Mouse (Mus musculus): Measurements from ENCODE around the gene Cic.

The Cic gene

GRCm38 (mm10) chr7:25267301-25267750 lies at the start of gene Cic:
Gene Cic (plus strand): TSS chr7:25267704.
- DNase-seq (ENCODE audit: low read depth, low spot score) = peak; percentile 100

DNA sequence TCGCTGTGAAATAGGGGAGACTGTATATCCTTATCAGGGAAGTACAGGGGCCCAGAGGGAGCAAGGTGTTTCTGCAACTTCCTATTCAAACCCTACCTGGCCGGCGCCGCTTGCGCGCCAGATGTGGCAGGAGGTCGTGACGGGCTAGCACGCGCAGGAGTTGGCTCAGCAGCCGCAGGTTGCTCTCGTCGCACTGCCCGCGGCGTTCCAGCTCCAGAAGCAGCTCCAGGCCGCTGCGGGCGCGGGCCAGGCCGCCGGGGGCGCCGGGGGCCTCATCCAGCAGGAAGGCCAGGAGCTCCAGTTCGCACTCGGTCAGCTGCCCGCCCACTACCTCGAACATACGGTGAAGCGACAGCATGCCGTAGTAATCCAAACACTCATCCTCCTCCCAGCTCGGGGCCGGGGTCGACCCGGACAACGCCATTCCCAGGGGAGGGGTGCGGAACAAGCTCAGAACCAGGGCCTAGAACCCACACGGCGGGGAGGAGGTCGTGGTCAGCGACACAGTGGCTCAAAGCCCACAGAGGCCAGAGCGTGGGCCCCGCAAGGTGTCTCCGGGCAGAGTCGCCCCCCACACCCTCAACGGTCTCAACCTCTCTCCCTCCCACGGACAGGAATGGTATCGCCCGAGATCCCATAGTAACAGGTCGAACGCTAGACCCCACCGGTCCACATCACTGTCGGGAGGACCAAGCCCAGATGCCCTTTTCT lies 48.6 kb upstream of the Cic start:
- peak; percentile 59 for DNase-seq (ENCODE audit: low read depth, low spot score)

GRCm38 (mm10) chr7:25219416-25219750 lies 48.1 kb upstream of the Cic start:
- no peak for DNase-seq (ENCODE audit: low read depth, low spot score)

DNA sequence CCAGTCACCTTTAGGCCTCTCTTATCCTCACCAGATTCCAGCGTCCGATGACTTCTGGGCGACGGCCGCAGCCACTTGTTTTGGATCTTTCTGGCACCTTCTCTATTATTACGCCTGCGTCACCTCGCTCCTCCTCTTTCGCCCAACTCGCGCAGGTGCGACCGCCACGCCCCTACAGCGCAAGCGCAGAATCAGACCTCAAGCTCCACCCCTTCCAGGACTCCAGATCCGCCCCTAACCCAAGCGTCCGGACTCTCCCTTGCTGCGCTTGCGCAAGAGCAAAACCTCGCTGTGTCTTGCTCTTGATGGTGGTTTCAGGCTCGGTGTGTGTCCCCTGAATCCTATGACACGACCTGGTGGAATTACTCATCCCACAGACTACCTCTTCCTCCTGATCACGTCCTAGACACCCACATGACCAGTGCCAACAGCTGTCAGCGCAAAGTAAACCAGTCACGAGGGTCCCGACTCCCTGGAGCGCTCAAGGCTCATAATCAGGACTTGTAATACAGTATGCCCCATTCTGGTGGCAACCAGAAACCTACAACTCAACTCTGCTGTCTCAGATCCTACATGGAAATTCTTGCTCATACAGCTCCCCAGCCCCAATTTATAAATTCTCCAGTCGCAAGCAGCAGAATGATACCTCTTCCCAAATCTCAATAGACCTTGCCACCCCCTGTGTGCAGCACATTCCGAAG lies 47.6 kb upstream of the Cic start:
- DNase-seq (ENCODE audit: low read depth, low spot score) = peak; percentile 98

DNA sequence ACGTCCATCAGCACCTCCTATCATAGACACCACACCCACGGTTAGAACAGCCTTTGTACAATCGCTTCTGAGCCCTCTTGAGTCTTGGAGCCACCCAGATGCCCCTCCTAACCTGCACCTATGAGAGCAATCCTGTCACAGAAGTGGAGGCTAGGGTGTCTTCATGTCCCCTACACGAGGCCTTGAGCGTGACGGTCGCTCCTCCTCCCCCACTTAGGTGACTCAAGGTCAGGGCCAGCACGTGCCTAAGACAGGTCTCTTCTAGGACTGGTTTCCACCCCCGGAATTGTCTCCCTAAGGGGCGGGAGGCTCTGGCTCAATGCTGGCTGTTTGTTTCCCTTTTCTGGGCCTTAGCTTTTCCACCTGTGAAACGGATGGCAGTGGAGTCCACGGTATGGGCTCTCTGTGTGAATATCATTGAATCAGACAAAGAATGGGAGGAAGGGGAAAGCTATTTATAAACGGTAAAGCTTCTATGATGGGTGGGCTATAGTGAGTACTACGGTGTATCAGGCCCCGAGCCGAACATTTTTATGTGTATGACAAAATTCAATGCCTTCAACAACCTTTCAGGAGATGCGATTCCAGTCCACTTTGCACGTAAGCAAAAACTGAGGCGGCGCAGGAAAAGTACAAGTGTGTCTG lies 46.9 kb upstream of the Cic start, which contains the start of gene Dedd2:
TSS of gene Dedd2 (minus strand) at position 159 of the 645 bp plus-strand sequence.
- peak; percentile 57 for DNase-seq (ENCODE audit: low read depth, low spot score)

GRCm38 (mm10) chr7:25221102-25221883 lies 46.2 kb upstream of the Cic start, which contains the start of gene Zfp526:
Gene Zfp526 (plus strand): TSS chr7:25221425.
- peak; percentile 98 for DNase-seq (ENCODE audit: low read depth, low spot score)

- no peak for DNase-seq (ENCODE audit: low read depth, low spot score)
These were observed 45.1 kb upstream of the Cic start for GRCm38 (mm10) chr7:25222275-25222967.

GRCm38 (mm10) chr7:25227523-25228300 lies 39.8 kb upstream of the Cic start:
- no peak for DNase-seq (ENCODE audit: low read depth, low spot score)

DNA sequence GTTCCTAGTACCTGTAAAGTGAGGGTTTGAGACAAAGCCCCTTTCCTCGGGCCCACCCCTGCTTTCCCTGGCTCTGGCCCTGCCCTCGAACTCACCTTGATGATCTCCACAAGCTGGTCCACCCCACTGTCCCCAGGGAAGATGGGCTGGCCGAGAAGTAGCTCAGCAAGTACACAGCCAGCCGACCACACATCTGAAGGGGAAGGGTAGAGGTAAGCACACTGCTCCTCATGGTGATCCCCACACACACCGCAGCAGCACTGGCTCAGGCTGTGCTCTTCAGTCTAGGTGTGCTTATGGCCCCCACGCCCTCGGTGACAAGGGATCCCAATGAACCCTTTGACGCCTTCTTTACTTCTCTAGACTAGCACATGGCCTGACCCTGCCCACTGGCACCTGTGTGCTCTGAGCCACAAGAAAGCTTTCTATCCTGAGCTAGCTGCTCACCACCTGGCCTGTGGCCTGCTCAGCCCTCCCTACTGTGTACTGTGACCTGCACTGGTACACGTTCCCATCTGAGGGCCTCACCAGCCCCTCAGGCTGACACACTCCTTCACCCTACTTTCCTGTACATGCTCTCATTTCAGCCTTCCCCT lies 36.7 kb upstream of the Cic start:
- no peak for DNase-seq (ENCODE audit: low read depth, low spot score)

DNA sequence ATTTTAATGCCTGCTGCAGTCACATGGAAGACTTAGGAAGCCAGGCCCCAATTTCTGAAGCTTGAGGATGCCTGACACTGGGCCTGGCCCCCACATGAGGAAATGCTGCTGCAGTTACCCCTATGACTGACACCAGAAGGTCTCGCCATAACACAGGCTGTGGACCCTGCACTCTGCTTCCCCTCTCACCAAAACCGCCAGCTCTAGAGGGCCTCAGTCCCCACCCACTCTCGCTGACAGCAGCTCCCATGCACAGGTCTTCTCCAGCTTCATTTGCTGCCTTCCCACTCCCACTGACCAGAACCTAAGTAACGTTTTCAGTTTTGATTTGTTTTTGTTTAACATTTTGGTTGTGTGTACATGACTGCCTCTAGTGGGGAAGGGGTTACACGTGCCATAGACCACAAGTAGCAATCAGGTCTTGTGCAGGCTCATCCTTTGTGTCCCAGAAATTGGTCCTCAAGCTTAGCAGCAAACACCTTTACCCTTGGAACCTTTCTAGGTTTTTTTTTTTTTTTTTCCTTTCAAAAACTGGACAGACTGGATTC lies 35.3 kb upstream of the Cic start:
- peak; percentile 43 for DNase-seq (ENCODE audit: low read depth, low spot score)

GRCm38 (mm10) chr7:25233061-25233460 lies 34.4 kb upstream of the Cic start:
- no peak for DNase-seq (ENCODE audit: low read depth, low spot score)

DNA sequence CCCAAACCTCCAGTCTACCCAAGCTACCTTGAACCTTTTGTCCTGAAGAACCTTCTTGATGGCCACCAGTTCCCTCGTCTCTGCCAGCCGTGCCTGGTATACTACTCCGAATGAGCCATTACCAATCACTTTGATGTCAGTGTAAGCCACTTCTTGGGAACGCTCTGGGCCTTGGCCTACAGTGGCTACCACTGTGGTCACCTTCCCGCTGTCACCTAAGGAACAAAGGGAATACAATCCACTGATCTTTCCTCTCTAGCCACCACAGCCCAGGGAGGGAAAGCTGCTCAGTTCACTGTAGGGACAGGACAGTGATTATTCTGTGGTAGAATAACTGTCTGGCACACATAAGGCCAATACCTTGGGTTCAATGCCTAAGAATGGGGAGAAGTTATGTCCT lies 32.0 kb upstream of the Cic start:
- DNase-seq (ENCODE audit: low read depth, low spot score) = no peak

GRCm38 (mm10) chr7:25237249-25238014 lies 30.1 kb upstream of the Cic start, which contains the start of gene Gsk3a:
Gene Gsk3a (minus strand): TSS chr7:25237851.
- peak; percentile 96 for DNase-seq (ENCODE audit: low read depth, low spot score)

GRCm38 (mm10) chr7:25238015-25238706 lies 29.3 kb upstream of the Cic start:
- peak; percentile 96 for DNase-seq (ENCODE audit: low read depth, low spot score)

DNA sequence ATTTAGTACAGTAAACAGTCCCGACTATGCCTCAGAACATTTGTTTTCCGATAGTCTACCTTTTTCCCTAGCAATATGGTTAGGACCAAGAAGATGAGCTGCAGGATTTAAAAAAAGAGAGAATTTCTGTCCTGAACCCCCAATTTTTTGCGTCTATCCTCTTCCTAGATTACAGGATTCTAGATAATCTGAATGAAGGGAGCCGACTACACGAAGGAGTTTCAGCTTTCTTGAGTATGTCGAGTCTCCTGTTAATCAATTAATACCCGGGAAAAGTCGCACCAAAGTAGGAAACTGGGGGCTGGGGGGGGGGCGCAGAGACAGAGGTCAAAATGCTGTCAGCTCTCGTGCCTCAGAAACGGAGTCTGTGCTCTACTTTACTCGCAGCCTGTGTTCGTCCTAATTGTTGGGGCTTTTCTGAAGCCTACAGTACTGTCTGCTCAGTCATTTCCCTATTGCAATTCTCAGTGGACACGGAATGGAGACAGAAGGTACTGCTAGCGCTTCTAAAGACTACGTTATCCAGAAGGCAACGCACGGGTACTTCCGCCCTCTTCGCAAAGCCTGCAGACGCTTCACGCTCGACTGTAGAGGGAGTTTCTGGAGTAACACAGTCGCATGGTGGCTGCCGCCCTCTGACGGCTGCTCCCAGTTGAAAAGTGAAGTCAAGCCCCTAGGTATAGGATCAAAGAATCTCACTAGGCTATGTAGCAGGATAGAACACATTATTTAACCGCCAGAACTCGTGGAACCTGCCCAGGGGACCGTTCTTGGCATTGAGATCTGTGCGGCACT lies 28.5 kb upstream of the Cic start:
- peak; percentile 90 for DNase-seq (ENCODE audit: low read depth, low spot score)

- DNase-seq (ENCODE audit: low read depth, low spot score) = no peak
These were observed 26.9 kb upstream of the Cic start for GRCm38 (mm10) chr7:25240631-25241030.

- peak; percentile 66 for DNase-seq (ENCODE audit: low read depth, low spot score)
These were observed 26.4 kb upstream of the Cic start for GRCm38 (mm10) chr7:25241062-25241461.

Measured in ES-CJ7 (cell line).